9 mouse cellular contexts compared by ENCODE assay signal in genomic region chr11:93550908-93551307, GRCm38 (mm10).
DNase-seq lines count a peak whose midpoint lies in the region; ATAC-seq lines count a peak whose summit lies in the region.
"Had no signal": no experiment of that assay in that cellular context is flagged by ENCODE, and none has a peak within 500 bp of the region (broad histone marks: within the 10 kb centered on the region; RNA-seq: fewer than 3 reads in every experiment).

No protein-coding gene starts in this region.

- ATAC-seq in liver, embryonic 11.5 days (replicated peaks; ENCODE audit: low FRiP score): no peak

- H3K9ac ChIP-seq in liver, embryonic 11.5 days (ENCODE audit: low read depth, low read length): no peak overlapping the region
- H3K9ac ChIP-seq: liver, embryonic 13.5 days had no signal

- H3K36me3 ChIP-seq in liver, embryonic 11.5 days (ENCODE audit: control insufficient read depth, insufficient read depth, low read length): no peaks in the 10 kb centered on the region
- H3K36me3 ChIP-seq: liver, embryonic 13.5 days had no signal

- no peaks in the 10 kb centered on the region for H3K9me3 ChIP-seq in liver, embryonic 11.5 days (ENCODE audit: control insufficient read depth, low read length)
- H3K9me3 ChIP-seq: liver, embryonic 13.5 days had no signal

- WGBS in liver, embryonic 11.5 days: 2% methylated on average over 3 of the region's 3 CpGs

- no peaks in the 10 kb centered on the region for H3K27me3 ChIP-seq in liver, embryonic 11.5 days (replicated peaks; ENCODE audit: control insufficient read depth, insufficient read depth, low read length)
- H3K27me3 ChIP-seq: liver, embryonic 13.5 days had no signal

- H3K4me3 ChIP-seq in liver, embryonic 11.5 days (ENCODE audit: low read depth, low read length): no peak overlapping the region
- H3K4me3 ChIP-seq: liver, embryonic 13.5 days had no signal

- no peaks in the 10 kb centered on the region for H3K4me1 ChIP-seq in liver, embryonic 11.5 days (replicated peaks; ENCODE audit: control insufficient read depth, insufficient read depth, low read length)
- H3K4me1 ChIP-seq: liver, embryonic 13.5 days had no signal

- intact Hi-C loops in gastrocnemius, postnatal 14 days (cut with DNase I; ENCODE audit: low total_unique reads): no loop called here
- intact Hi-C loops in left cerebral cortex, postnatal 4 days (cut with DNase I): no loop called here

- no peak overlapping the region for H3K4me2 ChIP-seq in liver, embryonic 11.5 days
- H3K4me2 ChIP-seq: liver, embryonic 13.5 days had no signal

- DNase-seq in adrenal gland, adult (ENCODE audit: inconsistent age in 2 of 2, low spot score in 1 of 2): peak; percentile 20 to 79
- no peak for DNase-seq in adrenal gland, postnatal 4 days (ENCODE audit: low spot score in 2 of 2)
- peak; percentile 29 for DNase-seq in liver
- no peak for DNase-seq in liver, embryonic 11.5 days (ENCODE audit: low spot score)
- peak; percentile 40 to 43 for DNase-seq in adrenal gland, postnatal 36 days
- DNase-seq in gastrocnemius, postnatal 14 days: peak; percentile 12
- peak; percentile 62 for DNase-seq in left cerebral cortex, postnatal 4 days
- no peak for DNase-seq in T-cell, adult 2 months (ENCODE audit: low spot score)
- DNase-seq: liver, embryonic 13.5 days had no signal

- no peak overlapping the region for H3K27ac ChIP-seq in liver, embryonic 11.5 days (ENCODE audit: low read depth, low read length)
- H3K27ac ChIP-seq: liver, embryonic 13.5 days had no signal

Comparison
In these comparisons a context has a peak if more than half of its experiments do, and no peak if none do; other contexts are left out.
1. DNase-seq: peak in adrenal gland, adult (2 of 2), liver (single experiment), adrenal gland, postnatal 36 days (2 of 2), gastrocnemius, postnatal 14 days (single experiment) and left cerebral cortex, postnatal 4 days (single experiment); none in adrenal gland, postnatal 4 days (0 of 2), liver, embryonic 11.5 days (single experiment) and T-cell, adult 2 months (single experiment).